Mouse (Mus musculus) layer of hippocampus, adult 11-12 months (tissue): Measurements from ENCODE around the gene Theg.

Experiments used
- DNase-seq: peaks from one replicate; pipeline ENCODE4 v3.0.0; 2022; ENCODE audit warnings: low spot score

The Theg gene

DNA sequence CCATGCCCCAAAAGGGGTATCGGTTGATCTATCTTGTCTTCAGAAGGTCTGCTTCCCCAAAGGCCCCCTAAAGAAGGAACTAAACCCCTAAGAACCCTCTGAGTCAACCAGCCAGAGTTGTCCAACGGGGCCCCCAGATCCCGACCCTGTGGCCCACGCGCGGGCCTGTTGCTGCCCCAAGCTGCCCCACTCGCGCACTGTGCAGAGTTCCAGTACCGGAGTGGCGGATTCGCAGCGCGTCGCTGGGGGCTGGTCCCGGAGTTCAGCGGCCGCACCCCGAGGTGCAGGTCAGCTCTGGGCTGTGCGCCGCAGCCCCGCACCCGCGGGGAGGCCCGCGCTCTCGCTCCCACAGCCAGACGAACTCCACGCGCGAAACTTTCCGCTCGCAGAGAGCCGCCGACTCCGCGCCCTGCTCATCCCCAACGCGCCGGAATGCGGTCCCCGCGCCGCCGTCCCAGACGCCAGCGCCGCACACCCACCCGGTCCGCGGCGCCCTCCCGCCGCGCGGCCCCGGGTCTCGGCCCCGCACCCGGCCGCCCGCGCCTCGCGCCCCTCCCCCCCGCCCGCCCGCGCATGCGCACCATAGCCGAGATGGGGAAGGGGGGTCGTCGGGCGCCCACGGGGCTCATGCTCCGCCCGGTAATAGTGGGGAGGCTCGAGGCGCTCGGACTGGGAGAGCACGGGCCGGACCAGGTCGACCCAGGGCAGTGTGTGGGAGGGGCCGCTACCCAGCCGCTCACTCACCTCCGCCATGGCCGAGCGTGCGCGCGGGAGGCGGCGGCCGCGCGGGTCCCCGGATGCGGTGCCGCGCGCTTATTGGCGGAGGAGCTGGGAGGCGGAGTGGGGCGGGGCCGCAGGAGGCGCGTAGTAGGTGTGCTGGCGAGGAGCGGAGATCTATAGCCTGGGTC, 32.5 kb downstream of the Theg start, which contains the start of gene Mier2:
TSS of gene Mier2 (minus strand) at position 870 of the 908 bp plus-strand sequence.
- DNase-seq: peak; percentile 83

DNA sequence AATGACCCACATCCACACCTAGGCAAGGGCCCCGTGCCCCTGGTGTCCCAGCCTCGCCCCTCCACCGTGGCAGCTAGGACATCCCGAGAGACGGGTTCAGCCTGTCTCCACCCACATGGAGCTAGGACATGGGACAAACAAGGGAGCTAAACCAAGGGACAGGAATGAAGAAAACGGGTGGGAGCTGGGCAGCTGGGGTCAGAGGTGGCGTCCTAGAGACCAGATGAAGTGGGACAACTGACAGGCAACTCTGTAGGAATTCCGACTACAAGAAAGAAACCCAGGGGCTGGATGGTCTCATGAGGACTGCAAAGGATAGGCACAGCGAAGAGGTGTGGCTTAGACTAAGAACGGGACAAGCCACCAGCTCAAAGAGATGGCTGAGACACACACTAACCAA, 33.4 kb downstream of the Theg start:
- no peak for DNase-seq

DNA sequence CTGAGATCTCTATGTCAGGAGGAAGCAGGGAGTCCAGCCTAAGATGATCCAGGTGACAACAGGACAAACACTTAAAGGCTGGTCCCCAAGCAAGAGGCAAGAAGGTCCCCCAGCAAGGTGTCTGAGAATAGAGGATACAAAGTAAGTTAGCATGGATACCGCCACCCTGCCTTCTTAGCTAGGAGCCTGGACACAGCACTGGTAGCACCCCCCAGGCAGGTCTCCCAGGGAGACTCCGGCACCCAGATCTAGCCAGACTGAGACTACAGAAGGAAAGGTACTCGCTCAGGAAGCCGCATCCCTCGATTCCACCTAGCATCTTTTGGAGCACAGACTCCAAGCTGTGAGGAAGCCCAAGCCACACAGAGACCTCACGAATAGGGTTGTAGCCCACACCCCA, 34.0 kb downstream of the Theg start:
- no peak for DNase-seq

DNA sequence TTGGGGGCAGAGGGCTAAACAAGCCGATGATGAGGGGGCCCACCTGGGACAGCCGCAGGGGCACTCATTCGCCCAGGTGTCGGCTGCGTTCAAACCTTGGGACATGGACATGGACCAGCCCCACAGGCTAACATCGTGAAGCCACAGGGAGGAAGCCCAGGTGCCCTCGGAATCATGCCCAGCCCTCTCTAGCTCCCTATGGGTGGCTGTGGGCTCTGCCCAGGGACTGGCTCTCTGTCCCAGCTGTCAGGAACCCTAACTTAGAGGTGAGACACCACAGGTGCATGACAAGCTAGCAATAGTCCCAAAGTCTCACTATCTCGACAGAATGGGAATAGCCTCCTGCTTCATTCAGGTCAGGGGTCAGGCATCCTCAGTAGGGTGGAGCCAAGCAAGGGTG, 34.6 kb downstream of the Theg start:
- DNase-seq: no peak

DNA sequence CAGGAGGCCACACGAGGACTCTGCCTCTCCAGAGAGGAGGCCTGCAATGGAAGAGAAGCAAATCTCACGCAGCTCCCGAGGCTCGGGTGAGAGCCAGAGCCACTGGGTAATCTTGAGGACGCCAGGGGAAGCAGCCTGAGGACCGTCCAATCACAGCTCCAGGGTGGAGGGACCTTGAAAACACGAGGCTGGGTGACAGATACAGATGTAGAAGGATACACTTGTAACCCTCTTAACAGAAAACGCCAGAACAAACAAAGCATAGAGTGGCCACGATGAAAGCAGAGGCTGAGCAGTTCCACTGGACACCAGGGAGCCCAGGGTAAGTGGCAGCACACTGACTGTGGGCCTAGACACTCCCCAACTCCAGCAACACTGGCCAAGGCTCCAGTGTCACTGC, 36.8 kb downstream of the Theg start:
- no peak for DNase-seq

DNA sequence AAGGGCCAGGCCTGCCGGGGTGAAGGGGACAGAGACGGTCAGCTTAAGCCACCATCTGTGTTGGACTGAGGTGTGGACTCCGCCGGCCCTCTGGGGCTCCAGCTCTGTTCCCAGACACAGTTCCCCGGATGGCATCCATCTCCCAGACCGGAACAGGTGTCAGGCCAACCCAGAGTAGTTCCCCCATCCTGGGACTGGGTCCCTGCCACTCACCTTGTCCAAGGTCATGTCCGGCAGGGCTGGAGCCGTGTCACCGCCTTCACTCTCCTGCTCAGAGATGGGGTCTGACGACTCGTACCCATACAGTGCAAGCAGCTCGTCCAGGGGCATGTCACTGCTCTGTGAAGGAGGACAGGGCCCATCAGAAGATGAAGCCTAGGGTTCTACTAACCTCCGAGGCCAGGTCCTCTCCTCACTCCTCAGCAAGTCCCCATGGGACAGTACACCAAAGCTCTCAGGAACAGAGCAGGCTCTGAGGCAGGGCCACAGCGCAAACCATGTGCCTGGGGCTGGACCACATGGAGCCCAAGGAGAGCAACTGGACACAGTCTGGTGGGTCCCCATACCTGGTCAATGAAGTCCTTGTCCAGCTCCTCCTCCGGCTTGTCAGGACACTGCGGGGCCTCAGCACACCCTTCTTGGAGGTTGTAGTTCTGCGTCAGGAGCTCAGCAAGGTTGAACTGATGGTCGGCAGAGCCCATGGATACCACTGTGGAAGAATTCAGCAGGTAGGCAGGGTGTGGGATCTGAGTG, 38.0 kb downstream of the Theg start:
- no peak for DNase-seq

DNA sequence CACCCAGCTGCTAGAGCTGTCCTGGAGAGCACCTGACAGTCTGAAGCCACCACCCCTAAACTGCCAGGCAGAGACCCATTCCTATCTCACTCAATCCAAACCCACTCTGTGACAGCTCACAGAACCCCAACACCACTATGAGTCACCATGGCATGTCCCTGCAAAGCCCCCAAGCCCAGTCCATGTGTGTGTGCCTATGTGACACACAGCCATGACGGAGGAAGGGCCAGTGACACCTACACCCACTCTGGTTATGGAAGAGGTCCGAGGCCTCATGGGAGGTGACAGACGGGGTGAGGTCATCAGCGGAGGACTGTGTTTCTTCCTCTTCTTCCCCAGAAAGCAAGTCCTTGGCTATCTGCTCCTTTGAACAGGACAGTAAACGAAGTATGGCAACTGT, 38.6 kb downstream of the Theg start:
- no peak for DNase-seq

DNA sequence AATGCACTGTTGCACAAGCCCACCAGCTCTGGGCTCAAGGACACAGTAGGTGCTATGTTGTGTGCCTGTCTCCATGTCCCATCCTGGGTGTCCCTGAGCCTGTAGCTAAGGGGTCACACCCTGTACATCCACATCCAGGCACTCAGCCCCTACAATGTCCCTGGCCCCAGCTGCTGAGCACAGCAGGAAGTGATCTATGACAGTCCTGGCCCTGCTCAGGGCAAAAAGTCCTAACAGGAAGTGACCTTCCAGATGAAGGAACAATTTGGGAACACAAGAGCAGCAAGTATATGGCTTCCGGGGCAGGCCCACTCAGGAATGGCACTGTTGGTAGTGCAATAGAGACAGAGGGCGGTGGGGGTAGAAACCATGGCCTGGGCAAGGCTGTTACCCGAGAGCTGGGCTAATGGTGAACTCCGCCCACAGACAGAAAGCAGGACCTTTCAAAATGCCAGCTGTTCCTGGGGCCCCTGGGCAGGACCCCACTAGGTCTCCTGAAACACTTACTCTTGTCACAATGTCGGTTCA, 39.9 kb downstream of the Theg start:
- no peak for DNase-seq

DNA sequence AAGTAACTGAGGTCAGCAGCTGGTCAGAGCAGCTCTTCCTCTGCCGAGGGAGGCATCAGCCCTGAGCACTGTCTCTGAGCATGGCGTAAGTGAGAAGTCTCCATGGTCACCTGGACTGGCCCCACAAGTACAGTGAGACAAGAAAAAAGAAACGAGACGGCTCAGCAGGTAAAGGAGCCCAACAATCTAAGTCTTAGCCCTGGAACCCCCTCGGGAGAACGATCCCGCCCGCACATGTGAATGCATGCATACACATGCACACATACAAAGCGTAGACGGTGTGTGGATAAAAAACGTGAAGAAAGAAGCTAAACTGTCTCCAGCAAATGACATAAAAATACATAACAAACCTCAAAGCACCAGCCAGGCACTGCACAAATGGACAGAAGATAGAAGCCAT, 40.6 kb downstream of the Theg start:
- no peak for DNase-seq

DNA sequence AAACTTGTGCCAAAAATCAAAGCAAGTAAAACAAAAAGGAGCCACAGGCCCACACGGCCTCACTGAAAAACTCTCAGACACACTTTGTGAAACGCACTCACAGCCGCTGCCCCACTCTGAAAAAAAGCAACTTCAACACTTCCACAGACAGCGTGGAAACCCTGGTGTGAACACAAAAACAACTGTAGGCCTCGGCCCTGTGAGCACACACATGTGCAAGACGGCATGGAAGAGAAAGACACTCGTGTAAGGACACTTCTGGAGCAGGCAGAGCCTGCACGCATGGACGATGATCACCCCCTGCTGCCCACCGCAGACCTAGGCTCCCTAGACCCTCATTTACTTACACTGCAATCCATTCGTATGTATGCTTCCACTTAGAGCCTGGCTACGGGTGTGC, 41.2 kb downstream of the Theg start:
- DNase-seq: no peak

DNA sequence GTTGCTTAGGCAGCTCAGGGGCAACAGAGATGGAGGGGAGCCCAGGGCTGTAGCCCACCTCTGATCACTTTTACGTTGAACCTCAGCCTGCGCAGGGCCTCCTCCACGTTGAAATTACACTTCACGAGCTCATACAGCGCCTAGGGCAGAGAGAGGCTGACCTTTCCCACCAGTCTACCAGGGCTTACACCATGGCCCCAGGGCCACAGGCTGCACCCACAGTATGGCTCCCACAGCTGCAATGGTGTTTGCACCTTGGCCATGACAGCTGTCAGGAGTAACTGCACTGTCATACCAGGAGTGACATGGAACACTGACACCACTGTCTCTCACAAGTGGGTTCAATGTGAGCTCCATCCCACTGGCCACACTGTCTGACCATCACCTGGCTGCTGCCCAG, 42.5 kb downstream of the Theg start:
- DNase-seq: no peak

DNA sequence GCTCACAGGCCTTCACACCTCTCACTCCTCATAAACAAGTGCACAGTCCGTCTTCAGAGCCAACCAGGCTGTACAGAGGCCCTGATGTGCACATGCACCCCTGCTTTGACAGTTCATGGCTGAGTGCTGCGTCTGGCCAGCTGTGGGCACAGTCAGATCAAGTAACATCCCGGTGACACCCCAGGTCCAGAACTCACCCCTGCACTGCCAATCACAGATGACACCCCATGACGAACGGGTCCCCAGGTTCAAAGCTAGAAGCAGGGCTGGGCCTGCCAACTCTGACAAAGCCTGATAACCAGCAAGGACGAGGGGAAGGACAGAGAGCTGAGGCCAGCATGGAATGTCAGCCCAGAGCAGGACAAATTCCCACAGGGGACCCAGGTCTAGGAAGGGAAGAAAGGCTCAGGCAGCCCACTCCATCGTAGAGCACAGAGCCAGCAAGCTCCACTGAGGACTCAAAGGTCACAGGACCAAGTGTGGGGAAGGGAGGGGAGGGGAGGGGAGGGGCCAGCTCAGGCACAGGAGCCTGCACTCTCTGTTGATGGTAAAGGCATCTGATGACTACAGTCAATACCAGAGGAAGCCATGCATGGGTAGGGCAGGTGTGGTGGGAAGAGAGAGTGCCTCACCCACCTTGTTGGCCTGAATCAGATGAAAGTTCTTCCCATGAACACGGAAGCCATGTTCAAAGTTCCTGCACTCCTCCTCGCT, 43.1 kb downstream of the Theg start:
- DNase-seq: no peak

DNA sequence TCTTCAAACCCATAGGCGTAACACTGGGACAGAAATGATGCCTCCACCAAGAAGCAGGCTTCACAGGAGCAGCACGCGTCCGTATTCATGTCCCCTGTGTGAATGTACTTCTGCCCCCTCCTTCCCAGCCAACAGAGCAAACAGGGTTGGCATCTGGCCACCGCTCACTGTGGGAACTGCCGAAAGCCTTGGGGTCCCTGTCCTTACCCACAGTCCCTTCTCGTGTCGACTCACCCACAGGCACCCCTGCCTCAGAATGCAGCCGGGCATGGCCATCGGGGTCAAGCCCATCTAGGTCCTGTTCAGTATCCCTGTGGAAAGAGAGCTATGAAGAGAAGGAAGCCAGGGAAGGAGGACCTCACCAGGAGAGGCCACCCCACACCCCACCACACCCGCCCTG, 45.0 kb downstream of the Theg start:
- no peak for DNase-seq

DNA sequence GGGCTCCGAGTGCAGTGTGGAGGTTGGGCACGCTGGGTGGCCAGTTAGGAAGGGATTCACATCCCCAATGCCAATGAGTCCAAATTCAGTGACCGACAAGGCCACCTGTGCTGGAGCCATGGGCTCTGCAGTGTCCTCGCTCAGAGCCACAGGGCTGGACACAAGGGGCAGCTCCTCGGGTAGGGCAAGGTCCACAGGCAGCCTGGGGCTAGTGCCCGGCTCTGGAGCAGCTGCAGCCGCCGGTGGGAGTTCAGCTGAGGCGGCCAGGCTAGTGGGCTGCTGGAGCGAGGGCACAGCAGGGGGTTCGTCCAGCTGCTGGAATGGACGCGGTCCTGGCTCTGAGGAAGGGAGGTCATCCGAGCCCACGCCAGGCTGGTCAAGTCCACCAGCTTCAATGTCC, 45.6 kb downstream of the Theg start:
- no peak for DNase-seq

DNA sequence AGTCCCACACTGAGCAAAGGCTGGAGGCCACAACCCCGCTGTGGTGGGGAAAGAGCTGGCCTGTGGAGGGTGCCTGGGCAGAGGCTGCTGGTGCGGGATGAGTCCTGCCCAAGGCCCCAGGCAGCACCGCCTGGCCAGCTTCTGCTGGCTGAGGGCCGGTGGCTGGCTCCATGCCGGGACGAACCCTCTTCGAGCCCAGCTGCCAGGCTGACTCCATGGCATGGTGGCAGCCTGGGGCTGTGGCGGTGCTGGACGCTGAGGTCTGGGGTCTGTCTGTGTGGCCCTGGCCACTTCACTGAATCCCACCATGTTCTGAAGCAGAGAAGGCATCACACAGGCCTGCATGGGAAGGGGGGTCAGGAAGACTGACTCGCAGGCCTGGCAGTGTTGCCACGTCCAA, 46.4 kb downstream of the Theg start:
- no peak for DNase-seq

DNA sequence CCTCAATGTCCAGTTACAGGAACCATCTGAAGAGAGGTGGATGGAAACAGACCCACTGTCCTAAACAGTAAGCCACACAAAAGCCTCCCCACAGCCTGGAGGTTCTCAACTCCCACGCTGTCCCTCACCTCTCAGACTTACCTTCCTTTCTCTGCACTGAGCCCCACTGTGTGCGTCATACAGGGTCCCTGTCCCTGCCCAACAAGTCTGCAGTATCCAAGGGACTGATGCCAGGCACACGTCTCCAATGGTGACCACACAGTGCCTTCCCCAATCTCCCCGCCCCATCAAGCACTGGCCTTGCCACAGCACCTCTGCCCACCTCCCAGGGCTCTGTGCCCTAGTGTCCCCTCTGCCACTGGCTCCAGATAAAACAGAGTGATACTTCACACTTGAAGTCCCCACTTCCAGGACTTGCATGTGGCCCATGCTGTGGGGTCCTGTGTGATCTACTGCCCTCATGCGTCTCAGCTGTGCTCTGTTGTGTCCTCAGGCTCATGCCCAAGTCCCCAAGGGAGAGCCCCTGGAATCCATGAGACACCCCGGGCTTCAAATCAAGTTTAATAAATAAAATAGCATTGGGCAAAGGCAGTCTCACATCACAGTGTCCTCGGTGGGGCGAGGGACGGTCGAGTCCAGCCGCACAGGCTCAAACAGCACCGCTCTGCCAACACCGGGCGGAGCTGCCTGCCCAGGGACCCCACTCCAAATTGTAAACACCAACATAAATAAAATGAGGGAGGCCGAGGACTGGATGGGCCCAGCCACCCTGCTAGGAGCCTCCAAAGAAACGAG, 47.2 kb downstream of the Theg start:
- DNase-seq: no peak

DNA sequence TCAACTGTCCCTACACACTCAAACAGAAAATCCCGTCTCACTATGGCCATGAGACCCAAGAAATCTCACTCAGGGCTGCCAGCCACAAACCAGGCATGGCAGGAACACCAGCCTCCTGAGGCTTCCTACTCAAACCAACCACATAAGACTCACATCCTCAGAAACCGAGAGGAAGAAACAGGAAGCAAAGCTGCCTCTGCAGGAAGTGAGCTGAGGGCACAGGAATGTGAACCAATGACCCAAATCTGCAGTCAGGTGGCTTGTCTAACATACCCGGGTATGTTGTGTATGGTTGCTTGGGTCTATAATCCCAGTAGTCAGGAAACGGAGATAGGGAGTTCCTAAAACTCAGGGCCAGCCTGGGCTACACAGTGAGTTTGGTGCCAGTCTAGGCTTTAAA, 48.3 kb downstream of the Theg start:
- no peak for DNase-seq

DNA sequence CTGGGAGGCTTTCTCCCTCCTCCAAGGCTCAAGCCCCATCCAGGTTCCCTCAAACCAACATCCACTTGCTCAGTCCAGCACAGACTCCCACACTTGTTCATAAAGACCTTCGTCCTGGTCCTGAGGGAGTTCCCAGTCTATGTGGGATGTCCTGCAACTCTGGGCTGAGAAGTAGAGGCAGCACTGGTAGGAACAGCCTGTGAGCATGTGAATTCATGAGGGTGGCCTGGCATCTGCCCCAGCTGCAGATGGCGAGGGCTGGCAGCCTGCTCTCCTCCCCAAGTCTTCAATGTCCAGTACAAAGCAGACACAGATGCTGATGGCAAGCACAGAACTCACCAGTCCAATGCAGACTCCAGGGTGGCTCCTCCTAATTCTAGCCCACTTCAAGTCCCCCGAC, 48.8 kb downstream of the Theg start:
- peak; percentile 61 for DNase-seq

DNA sequence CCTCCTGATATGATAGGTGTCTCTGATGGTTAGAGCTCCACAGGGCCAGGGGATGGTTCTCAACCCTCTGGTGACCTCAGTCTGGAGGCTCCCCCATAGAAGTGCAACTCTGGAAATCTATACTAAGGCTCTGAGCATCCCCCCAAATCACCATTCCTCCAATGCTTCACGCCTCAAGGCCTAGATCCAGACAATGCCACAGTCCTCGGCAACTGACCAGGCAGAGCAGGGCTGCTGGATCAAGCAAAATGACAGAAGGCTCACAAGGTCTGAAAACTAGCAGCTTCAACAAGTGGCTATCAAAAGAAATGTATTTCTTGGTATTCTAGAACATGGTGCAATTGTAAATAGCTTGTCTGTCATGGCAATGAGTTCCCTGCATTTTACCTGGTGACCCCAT, 49.4 kb downstream of the Theg start:
- no peak for DNase-seq

DNA sequence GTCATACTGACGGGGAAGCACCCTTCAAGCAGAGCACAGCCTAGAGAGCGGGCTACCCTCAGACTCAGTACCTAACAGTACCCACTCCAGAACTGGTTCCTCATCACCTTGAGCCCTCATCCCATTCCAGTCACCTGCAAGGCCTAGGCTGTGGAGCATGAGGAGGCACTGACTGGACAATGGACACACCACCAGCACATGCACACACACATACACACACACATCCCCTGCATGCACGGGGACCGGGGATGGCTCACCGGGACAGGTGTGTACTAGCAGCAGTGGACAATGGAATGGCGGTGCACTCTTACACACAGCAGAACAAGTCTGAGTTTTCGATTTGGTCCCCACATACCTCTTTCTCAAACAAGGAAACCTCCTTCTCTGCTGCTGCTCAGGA, 49.9 kb downstream of the Theg start:
- no peak for DNase-seq

DNA sequence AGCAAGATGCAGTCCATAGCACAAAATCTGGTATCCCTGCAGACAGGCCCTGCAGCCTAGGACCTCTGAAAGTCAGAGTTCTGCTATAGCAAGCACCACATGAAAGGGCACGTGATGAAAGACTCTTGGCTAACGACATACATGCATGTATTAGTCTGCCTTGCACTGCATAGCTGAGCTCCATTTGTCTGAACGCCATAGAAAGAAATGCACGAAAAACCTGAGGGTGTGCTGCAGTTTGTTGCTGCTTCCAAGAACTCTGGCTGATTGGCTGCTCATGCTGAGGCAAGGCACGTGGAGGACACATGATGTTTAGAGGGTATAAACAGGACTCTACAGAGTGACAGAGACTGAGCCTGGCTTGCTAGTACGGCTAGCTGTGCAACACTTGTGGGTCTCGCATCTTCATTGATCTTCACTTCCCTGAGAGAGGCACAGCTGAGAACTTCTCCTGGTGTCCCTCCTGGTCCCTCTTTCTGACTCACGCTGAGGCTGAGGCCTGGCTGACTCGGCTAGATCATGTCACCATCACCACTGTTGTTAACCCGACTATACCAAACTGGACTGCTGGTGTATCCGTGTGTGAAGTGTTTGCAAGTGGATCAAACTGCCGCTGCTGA, 50.6 kb downstream of the Theg start:
- no peak for DNase-seq
